Mouse (Mus musculus): ENCODE data around the gene Prkcd.
A peak's percentile ranks its signal among the peaks of the same experiment; 100 is the strongest.

The Prkcd gene

GRCm38 (mm10) chr14:30634418-30634817, 8.4 kb upstream of the Prkcd start:
- DNase-seq (ENCODE audit: low read depth), result no peak

DNA sequence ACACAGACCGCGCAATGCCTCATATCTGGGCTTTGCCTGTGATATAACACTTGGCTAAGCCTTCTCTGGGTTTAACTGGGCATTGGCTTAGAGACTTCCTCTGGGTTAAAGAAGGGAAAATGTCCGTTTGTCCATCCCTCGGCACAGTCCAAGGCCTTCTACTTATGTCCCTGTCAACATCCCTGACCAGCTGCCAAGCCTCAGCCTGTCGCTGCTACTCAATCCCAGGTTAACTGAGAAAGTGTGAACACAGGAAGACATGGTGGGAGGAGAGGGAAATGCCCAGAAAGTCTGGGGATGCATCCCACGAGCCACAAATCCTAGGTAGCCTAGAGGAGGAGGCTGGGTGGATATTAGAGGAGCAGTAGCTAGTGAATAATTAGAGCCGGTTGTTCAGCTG, 7.7 kb upstream of the Prkcd start:
- no peak for DNase-seq (ENCODE audit: low read depth)

- DNase-seq (ENCODE audit: low read depth), result no peak
Measured at GRCm38 (mm10) chr14:30631834-30632233, 5.8 kb upstream of the Prkcd start.

GRCm38 (mm10) chr14:30630811-30631576, 5.0 kb upstream of the Prkcd start:
- DNase-seq (ENCODE audit: low read depth), result no peak

GRCm38 (mm10) chr14:30629839-30630238, 3.8 kb upstream of the Prkcd start:
- DNase-seq (ENCODE audit: low read depth), result no peak

DNA sequence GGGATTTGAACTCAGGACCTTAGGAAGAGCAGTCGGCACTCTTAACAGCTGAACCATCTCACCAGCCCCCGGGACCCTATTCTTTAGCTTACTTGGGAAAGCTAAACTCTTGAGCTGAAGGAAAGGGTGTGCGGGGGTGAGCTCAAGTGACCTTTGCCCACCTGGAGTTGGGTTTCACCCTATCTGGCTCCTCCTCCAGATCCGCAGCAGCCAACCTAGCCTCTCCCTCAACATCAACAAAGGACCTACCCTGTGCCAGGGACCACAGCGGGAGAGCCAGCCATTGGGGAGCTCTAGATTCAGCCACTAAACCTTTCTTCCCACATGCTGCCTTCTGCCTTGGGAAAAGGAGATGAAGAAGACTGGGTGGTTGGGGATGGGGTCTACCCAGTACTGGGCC, 2.2 kb upstream of the Prkcd start:
- no peak for DNase-seq (ENCODE audit: low read depth)

DNA sequence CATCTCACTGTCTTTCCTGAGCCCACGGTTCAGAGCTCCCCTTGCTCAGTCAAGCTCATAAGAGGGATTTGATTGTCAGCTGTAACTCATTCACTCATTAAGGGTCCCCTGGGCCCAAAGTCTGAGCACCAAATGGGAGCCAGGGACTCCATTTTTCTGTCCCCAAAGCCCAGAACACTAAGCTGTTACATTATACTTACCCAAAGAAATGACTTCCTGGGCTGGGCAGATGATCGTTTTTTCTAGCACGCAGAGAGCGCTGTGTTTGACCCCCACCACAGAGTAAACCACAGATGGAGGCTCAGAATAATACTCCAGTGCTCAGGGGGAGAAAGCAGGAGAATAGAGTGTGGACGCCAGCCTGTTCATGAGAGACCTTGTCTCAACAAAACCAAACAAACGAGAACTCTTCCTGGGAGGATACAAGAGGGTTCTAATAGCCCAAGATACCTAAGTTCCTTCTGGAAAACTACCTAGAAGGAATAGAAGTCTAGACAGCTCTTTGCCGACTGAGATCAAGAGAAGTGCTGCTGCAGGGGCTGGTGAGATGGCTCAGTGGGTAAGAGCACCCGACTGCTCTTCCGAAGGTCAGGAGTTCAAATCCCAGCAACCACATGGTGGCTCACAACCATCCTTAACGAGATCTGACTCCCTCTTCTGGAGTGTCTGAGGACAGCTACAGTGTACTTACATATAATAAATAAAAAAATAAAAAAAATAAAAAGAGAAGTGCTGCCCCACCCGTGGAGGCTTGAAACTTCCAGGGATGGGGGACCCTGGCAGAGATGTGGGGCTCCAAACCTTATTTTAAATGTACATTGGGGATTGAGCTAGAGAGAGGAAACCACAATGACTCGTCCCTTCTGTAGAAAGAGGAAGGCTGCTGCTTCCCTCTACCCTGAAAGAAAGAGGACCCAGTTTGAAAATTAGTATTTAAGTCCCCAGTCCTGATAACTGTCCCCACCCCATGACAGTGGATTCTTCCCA, 1.0 kb upstream of the Prkcd start:
- no peak for DNase-seq (ENCODE audit: low read depth)

- DNase-seq (ENCODE audit: low read depth), result no peak
Measured at GRCm38 (mm10) chr14:30625131-30625807, 741 bp downstream of the Prkcd start.

DNA sequence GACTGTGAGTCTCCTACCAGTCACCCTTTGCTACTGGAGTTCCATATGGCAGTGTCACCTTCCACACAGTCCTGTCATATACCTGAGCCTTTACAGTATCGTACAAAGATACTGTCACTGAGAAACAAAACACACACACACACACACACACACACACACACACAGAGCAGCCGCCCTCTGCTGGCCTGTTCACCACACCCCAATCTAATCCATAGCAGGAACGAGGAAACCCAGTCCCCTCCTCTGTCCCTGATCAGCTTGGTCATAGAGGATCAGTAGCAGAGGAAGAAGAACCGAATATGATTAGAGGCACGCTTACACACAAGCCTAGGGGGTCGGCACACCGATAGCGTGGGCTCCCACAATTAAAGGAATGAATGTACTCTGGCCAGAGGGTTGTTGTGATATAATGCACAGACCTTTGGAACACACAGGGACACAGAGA, 1.7 kb downstream of the Prkcd start:
- no peak for DNase-seq (ENCODE audit: low read depth)

DNA sequence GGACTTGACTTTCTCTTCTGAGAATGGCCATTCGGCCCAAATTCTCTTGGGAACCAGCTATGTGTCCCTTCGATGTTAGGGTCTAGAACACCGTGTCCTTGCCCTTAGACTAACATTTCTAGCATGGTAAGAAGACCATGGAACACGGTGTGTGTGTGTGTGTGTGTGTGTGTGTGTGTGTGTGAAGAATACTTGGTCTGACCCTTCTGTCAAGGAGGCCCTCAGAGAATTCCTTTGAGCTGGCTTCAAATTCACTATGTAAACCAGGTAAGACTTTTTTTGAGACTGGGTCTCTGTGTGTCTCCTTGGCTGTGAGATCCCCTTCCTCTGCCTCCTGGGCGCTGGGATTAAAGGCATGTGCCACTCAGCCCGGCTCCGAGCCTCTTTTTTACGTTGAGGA, 3.5 kb downstream of the Prkcd start:
- no peak for DNase-seq (ENCODE audit: low read depth)

DNA sequence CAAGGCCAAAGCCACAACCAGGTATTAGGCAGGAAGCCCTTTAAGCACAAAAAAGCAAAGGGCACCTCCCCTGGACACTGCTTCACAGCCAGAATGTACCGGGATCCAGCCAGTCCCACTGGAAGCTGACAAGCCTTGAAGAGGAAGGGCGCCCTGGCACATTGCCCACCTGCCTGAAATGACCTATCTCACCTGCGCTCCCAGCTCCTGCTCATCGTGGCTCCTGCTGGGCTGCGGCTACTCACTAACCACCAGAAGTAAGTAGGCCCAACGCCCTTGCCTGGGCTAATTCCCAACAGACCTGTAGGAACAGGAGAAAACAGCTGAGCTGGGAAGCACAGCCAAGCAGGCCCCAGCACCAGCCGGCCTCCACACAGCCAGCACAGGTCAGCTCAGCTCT, 3.9 kb downstream of the Prkcd start:
- no peak for DNase-seq (ENCODE audit: low read depth)

- DNase-seq (ENCODE audit: low read depth), result no peak
Measured at GRCm38 (mm10) chr14:30619982-30620578, 5.9 kb downstream of the Prkcd start.

- no peak for DNase-seq (ENCODE audit: low read depth)
Measured at GRCm38 (mm10) chr14:30618746-30619275, 7.2 kb downstream of the Prkcd start.

DNA sequence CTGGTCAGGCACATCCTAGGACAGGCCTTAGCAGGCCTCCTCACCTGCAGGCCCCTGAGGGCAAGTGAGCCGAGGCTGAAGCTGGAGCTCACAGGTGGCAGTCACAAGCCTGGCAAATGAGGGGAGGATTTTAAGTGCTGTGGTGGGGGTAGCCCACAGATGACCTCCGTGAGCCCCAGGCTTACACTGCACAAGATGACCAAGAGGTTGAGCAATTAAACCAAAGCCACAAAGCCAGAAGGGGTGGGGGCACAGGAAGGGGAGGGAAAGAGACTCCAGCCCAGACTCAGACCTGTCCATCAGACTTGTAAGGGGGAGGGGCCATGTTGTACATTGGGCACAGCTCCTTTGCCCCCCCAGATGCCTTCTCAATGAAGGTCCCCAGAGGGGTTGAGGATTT, 9.3 kb downstream of the Prkcd start:
- DNase-seq (ENCODE audit: low read depth), result no peak

DNA sequence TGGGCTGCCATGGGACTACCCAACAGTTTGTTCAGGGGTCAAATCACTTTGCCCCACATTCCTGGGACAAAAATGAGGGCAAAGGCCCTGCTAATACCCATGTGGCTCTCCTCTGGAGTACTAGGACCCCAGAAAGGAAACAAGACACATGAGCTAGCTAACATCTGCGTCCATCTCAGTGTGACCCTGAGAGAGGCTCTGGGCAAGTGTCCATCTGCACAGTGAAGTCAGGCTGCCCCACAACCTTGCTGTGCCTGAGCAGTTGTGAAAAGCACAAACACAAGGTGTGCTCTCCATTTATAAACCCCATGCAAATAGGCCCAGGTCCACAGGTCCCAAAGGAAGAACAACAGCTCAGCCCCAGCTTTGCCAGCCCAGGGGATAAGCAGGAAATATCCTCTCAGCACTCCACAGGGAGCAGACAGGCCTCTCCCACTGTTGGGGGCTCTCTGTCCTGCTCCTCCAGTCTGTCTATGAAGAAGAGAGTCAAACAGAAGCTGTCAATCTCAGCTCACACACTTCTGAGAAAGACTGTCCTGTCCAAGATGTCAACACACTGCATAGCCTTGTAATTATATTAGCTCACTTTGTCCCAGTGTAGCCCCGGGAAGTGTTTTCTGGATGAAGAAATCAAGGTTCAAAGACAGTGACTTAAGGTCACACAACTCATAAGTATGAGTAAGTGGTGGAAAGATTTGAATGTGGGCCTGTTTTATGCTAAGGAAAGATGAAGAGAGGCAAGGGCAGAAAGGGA, 12.9 kb downstream of the Prkcd start:
- no peak for DNase-seq (ENCODE audit: low read depth)

DNA sequence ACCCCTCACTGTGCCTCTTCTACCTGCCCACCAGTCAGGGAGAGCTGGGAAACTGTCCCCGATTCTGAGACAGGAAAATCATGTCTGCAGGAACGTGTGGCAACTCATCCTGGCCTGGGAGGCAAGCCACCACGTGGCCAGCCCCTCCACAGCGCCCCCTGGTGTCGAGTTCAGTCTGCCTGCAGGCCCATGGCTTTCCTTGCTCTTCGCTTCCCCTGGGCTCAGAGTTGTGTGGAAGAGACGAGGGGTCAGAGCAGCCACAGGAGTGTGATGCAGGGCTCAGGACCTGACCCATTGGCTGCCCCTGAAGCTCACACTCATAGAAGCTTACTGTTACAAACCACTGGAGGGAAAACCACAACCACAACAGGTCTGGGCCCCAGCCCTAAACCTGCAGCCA, 13.5 kb downstream of the Prkcd start:
- DNase-seq (ENCODE audit: low read depth), result peak; percentile 69

DNA sequence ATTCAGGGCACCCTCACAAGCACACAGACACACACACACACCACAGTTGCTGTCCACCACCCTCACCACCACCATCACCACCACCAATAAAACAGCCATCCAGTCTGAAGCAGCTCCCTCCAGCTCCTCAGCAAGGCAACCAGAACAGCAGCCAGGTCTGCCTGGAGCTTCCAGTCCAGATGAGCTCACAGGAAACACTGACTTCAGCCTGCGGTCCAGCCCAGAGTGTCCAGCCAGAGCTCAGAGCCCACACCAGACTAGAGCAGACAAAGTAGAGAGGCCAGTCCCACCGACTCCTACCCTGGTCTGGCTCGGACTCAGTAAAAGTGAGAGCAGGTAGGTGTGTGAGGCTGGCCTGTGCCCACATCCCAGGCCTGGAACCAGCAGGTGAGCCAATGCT, 15.1 kb downstream of the Prkcd start:
- DNase-seq (ENCODE audit: low read depth), result no peak

DNA sequence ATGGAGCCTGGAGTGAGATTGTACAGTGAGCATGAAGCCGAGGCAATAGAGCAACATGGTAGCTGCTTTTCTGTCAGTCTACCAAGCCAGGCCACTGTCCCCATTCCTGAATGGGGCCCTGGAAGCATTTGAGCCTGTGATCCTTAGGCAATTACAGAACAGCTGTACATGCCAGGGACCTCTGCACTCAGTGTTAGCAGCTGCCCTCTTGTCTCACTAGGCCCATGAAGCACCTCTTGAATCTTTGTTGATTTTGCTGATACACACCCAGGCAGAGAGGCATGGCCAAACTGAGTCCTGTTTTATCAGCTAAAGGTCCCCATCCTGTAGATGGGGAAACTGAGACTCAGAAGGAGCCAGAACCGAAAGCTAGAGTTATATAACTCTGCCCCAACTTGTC, 15.7 kb downstream of the Prkcd start:
- no peak for DNase-seq (ENCODE audit: low read depth)

DNA sequence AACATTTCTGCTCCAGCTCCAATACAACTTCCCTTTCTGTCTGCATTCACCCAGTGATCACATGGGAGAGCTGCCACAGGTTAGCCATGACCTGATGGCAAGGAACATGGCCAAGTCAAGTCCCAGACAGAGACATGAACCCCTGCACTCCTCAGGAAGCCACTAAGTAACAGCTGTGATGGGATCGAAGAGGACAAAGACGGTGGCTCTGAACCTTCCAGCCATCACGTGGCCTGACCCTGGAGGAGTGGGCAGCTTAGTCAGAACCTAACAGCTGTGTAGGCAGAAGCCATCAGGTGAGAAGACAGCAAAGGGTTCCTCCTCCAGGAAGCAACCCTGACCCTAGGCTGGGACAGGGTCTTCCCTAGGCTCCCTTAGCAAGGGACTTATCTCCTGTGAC, 16.5 kb downstream of the Prkcd start:
- DNase-seq (ENCODE audit: low read depth), result no peak

- DNase-seq (ENCODE audit: low read depth), result no peak
Measured at GRCm38 (mm10) chr14:30608176-30608575, 17.8 kb downstream of the Prkcd start.

GRCm38 (mm10) chr14:30607696-30608095, 18.3 kb downstream of the Prkcd start:
- no peak for DNase-seq (ENCODE audit: low read depth)

All from c-Kit-positive CD71-negative TER-119-negative erythroid progenitor cells, embryonic 14.5 days (primary cell).